Mouse (Mus musculus) brain, embryonic 14.5 days (tissue): ENCODE data around the gene Nedd9.

Experiments
- CTCF ChIP-seq: fragments of 200-500 bp; IDR thresholded peaks from 2 replicates; pipeline ENCODE4 v1.5.1; 2012; ENCODE audit warnings: inconsistent platforms, mild to moderate bottlenecking, moderate library complexity, borderline replicate concordance; ENCODE audit not compliant: insufficient read depth, insufficient read length; ENCODE audit errors: extremely low read depth
- POLR2A ChIP-seq: fragments of 200-500 bp; IDR thresholded peaks from 2 replicates; pipeline ENCODE4 v1.6.1; 2012; ENCODE audit warnings: mild to moderate bottlenecking, inconsistent platforms, borderline replicate concordance; ENCODE audit not compliant: poor library complexity, insufficient read depth, insufficient read length, severe bottlenecking; ENCODE audit errors: extremely low read depth

DNA sequence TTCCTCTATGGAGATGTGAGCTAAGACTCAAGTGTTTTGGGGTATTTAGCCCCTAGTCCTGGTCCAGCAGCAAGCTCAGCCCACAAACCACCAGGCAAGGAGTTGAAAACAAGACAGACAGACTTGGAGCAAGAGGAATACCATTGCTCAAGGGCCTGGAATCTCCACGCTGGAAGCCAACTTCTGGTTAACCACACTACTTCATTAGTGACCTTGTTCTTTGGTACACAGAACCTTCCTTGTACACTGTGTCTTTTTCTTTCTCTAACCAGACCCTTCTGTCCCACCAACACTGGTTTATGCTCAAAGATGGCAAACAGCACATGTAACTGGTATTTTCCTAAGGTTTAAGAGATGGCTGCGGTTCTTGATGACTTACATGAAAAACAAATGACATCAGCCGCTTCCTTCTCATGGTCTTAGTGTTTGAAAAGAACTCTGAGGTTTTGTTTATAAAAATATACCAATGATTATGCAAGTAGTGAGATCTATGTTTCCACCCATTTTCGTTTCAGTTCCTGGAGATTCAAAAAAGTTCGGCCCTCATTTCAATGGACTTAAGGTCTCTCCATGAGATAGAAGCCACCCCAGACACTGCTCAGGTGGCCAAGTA is 33.5 kb upstream of the Nedd9 start:
- TF ChIP-seq CTCF (no peak), POLR2A (no peak)
